Mouse (Mus musculus) telencephalon, adult 2 months (tissue): ENCODE measurements around the gene Dpp3.
"Not testable (repeated sequence)": the region's sequence is repeated elsewhere in the genome, so short reads cannot be mapped to it uniquely, and the experiment has no call there.

Experiments used
- DNase-seq: peaks from one replicate; pipeline ENCODE4 v3.0.0-alpha.2; 2011; ENCODE audit warnings: low read depth, low spot score

Gene Dpp3

DNA sequence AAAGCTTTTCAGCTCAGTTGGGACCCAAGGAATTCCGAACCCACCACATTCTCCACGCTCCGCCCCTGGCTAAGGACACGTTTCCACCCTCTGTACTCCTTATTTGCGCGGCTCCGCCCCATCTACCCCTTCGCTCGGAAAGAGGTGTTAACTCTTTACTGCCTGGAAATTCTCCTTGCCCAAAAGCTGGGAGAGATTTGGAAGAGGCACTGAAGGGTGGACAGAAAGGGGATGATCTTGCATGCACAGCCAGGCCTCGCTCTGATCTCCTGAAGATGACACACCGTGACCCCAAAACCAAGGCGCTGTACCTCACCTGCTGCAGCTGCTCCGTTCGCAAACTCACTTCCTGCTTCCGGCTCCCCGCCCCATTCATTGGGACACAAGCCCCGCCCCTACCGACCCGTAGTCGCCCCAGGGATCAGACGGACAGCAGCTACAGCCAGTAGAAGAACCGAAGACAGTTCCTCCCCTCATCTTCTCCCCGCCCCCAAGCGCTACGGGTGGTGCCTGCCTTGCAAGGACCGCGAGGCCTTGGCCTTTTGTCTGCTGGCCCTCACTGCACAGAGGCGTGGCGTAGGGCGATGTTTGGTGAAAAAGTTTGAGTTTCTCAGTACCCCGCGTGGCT, at the start of gene Dpp3:
TSS of gene Dpp3 (minus strand) at position 384 of the 628 bp plus-strand sequence.
- DNase-seq: peak; percentile 96

DNA sequence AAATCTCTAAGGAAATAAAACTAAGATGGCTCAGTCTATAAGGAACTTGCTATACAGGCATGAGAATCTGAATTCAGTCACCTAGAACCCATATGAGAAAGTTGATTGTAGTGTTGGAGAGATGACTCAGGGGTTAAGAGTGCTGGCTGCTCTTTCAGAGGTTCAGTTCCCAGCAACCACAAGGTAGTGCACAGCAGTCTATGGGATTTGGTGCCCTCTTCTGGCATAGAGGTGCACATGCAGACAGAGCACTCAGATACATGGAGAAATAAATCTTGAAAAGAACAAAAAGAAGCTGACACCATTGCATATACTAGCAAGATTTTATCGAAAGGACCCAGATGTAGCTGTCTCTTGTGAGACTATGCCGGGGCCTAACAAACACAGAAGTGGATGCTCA, 40.1 kb upstream of the Dpp3 start:
- DNase-seq: no peak

DNA sequence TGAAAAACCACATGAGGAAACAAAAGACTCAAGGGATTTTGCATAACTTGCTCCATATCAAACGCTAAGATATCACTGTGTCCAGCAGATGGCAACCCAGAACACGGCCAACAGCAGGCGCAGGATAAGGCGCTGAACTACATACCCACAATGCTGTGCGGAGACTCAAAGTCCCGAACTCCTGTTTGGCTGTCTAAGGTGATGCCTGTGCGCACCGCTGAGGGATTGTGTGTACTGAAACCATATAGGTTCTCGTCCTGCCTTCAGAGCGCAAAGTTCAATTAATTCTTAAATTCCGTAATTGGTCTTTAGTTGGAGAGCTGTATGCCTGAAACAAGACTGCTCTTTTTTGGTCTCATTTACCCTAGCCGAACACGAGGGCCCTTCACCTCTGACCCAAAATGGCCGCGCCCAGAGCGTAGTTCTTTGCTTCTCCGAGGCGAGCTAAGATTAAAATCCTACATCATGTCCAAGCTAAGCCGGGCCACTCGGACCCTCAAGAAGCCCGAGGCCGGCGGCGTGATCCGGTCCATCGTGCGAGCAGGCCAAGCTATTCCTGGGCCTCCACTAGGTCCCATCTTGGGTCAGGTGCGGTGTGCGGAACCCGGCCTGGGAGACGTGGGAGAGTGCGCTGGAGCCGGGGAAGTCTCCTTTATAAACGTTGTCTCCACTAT, 34.0 kb upstream of the Dpp3 start, which contains the start of gene Mrpl11:
TSS of gene Mrpl11 (plus strand) at position 220 of the 674 bp plus-strand sequence.
- DNase-seq: peak; percentile 98

DNA sequence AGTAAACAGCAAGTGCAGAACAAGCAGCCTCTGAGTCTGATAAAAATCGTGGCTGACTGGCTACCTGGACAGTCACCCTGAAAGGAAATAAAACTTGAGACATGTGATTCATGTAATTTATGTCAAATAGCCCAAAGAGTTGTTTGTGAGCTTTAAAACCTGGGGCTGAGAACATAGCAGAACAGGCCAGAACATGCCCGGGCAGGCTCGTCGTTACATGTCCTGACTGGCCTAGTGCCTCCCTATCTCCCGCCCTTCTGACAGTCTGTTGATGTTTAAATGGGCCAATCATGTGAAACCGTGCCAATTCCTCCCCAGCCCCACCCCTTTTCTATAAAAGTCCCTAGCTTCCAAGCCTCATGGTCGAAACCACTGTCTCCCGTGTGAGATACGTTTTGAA, 20.6 kb upstream of the Dpp3 start:
- DNase-seq: not testable (repeated sequence)

DNA sequence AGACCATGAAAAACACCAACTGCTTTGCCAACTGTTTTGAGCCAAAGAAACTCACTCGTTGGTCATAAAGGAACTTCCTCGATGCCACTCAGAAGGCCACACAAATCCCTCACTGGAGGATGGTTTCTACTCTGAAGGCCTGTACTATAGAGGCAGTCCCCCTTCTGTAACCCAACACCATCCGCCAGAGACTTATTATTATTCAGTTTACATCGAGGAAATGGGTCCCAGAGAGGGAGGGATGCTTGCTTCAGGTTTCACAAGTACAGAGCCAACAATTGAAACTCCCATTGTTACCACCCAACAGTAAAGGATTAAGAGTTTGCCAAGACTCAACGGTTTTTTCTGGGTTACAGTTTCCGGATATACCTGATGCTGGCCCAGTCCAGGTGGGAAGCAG, 17.5 kb upstream of the Dpp3 start:
- no peak for DNase-seq

DNA sequence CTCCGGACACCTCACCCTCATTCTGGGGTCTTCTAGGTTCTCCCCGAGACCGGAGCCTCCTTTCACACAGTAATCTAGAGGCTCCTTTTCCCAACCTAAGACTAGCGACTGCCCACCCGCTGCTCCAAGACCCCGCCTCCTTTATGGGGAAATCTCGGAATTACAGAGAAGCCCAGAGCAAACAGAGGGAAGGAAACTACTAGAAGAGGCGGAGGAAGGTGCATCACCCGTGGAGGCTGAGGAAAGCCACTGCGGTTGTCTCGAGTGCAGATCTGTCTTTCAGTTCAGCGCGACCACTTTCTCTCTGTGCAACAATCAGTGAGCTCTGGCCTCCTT, 15.1 kb upstream of the Dpp3 start:
- DNase-seq: no peak

DNA sequence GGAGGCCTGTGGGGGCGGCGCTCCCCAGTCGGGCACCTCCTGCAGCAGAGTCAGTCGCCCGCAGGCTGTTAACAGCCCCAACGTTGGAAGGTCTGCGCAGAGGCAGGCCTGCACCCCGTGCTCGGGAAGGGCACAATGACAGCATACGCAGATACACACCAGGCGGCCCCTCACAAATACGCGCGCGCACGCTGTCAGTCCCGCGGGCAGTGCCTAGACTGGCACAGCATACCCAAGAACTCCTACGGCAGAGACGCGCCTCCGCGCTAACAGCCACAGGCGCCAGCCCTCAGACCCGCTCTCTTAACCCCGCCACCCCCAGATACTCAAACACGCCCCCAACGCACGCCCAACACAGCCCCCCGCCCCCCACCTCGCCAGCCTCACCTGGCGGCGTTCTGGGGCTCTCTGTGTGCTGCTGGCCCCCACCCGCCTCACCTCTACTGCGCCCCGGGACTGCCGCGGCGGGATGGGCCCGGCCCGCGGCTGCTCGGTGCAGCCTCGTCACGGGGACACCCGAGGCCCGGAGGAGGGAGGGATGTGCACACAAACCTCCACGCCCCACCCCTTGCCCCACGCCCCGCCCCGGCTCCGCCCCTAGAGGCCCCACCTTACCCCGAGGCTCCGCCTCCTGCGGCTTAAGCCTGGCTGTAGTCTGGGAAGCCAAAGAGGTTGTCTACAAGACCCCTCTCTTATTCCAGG, 14.6 kb upstream of the Dpp3 start, which contains the start of gene Peli3:
TSS of gene Peli3 (minus strand) at position 577 of the 702 bp plus-strand sequence.
- DNase-seq: peak; percentile 58

DNA sequence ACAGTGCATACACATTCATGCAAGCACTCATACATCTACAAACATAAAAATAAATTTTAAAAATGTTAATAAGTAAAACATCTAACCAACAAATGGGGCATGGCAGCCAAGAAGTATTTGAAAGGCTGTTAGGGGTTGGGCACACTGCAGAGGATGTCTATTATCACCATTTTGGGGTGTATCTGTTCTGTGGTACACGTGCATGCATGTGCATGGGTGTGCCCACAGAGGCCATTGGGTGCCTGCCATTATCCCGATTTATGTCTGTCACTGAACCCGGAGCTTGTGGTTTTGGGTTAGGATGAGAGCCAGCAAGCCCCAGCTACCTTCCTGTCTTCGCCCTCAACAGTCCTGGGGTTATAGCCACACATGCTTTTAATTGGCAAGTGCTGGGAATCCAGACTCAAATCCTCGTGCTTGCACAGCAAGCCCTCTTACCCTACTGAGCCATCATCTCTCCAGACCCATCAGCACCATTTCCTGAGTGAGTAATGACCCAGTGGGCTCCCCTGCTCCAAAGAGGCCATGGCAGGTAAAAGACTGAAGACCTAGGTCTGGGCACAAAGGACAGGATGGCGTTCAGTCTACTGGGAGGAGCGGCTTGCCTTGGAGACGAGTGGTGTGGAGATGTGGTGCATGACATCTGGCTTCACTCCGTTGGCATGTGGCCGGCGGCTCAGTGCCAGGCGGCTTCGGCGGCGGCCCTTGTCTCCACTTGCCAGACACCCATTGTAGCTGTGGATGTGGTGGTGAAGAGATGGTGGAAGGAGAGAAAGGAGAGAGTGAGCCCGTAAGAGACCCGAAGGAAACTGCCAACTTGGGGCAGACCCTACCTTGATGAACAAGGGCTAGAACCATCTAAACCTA, 9.6 kb upstream of the Dpp3 start:
- no peak for DNase-seq

DNA sequence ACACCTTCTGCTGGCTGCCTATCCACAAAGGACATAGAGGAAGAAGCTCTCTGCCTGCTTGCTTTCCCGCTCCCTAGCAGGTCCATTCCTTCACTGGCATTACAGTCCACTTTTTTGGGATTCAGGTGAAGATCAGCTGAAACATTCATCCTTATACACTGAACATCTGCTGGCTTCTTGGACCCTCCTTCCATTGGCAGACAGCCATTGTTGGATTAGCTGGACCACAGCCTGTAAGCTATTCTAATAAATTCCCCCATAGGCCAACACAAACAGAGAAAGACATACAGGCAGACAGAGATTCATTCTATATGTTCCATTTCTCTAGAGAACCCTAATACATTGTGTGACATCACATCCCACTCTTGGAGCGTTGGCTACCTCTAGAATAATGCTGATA, 8.8 kb upstream of the Dpp3 start:
- no peak for DNase-seq

DNA sequence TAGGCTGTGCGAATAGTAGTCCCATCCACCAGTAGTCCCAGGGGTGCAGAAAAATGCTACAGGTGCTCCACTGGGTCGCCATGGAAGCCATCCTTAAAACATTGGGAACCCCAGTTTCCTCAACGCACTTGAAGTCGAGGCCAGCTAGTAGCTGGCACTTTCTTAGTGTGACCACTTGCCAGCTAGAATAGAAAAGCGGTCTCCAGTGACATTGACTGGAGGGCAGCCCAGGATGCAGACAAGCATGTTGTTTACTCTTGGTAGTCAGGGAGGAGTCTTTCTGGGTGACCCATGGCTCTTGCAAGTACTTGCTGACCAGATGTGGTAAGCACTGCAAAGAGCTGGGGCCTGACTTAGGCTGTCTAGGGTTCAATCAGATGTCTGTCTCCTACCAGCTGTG, 694 bp upstream of the Dpp3 start:
- DNase-seq: no peak

DNA sequence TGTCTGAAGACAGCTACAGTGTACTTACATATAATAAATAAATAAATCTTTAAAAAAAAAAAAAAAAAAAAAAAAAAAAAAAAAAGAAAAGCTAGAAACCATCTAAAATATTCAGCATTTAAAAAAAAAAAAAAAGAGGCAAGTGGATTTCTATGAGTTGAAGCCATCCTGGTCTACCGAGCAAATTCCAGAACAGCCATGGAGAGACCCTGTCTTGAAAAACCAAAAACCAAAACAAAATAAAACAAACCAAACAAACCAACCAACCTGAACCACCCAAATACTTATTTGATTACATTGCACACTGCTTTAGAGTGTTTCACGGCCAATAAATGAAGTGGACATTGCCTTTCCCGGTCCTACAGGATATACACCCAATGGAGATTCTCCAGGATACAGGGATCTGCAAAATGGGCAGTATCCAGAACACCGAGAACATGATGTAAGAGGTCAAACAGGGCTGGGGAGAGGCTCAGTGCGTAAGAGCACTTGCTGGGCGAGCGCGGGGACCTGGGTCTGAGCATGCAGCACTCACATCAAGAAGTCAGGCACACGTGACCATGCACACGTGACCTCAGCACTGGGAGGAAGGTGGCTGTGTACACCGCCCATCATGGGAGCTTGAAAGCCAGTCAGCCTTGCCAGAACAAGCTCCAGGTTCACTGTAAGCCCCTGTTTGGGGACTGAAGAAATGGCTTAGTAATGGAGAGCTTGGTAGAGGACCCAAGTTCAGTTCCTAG, 2.8 kb downstream of the Dpp3 start:
- no peak for DNase-seq

DNA sequence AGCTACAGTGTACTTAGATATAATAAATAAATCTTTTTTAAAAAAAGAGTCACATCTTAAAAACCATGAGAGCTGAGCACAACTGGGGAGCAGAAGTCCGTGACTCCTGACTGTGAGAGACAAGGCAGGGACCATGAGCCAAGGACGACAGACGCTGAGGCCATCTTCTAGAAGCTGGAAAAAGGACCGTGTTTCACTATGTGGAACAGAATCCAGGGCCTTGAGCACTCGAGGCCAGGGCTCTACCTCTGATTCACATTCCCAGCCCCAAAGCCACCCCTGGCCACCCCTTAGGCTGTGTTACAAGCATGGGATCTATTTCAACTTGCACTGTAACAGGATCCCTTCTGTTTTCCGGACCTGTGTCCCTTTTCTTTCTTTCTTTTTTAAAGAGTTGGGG, 8.4 kb downstream of the Dpp3 start:
- DNase-seq: no peak

DNA sequence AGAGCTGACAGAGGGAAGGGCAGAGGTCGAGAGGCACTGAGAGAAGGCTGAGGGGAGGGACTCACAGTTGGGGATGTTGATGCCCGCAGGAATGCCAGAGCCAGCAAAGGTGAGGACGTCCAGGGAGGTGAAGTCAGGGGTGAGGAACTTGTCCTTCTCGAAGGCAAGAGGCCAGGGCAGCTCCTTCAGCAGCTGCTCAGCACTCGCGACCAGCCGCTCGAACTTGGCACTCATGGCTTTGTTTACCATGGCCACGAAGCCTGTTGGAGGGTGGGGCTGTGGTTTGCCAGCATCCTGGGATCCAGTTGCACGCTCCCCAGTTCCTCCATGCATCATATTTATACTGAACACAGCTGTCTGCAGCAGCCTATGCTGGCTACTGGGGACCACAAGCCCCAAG, 11.3 kb downstream of the Dpp3 start:
- no peak for DNase-seq

DNA sequence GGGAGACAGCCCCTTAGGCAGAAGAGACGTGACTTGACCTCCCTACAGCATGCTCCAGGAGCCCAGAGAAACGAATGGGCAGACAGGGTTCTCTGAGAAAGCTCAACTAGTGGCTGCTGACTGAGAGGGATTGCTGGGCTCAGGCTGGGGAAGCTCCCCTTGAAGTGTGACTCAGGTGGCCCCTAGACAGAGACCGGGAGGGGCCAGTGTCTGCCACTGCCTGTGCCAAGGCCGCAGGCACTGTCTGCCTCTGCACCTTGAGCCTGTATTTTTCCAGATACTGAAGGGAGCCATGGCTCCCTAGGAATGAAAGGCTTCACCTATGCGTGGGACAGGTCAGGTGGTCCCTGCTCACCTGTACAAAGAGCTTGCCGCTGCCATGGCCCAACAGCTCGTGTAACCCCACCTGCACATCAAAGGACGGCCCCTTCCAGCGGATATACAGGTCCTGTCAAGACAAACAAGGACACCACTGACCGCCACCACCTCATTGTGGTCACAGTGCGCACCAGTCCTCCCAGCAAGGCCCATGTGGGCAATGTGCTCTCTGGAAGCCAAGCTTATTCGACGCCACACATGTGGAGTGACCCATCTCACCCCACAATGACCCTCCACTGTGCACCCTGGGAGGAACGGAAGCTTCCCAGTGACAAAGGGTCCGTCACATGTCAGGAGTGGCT, 12.0 kb downstream of the Dpp3 start:
- no peak for DNase-seq

DNA sequence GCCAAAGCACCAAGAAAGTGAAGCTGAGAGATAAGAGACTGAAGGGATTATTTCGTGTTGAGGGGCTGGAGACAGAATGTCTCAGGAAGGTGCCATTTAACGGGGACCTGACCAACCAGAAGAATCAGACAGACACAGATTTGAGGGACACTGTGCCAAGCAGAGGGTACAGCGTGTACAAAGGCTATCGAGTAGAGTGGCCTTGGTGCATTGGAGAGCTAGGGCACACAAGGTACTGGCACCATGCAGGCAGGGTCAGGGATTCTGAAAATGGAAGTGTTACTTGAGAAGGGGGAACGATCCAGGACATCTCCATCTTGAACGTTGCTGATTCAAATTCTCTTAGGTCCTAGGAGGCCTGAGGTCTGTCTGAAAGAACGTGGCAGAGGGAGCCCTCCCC, 18.7 kb downstream of the Dpp3 start:
- no peak for DNase-seq

DNA sequence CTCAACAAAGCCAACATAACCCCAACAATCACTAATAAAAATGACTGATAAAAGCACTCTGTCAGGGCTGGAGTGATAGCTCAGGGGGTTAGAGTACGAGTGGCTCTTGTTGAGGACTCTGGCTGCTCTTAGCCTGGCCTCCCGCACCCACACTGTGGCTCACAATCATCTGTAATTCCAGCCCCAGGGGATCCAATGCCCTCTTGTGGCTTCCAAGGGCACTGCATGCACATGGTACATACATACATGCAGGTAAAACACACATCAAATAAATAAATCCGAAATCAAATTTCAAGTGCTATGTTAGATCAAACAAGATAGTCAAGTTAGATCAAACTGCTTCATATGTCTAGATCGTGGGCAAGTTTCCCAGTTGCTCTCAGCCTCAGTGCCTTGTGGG, 20.0 kb downstream of the Dpp3 start:
- no peak for DNase-seq

DNA sequence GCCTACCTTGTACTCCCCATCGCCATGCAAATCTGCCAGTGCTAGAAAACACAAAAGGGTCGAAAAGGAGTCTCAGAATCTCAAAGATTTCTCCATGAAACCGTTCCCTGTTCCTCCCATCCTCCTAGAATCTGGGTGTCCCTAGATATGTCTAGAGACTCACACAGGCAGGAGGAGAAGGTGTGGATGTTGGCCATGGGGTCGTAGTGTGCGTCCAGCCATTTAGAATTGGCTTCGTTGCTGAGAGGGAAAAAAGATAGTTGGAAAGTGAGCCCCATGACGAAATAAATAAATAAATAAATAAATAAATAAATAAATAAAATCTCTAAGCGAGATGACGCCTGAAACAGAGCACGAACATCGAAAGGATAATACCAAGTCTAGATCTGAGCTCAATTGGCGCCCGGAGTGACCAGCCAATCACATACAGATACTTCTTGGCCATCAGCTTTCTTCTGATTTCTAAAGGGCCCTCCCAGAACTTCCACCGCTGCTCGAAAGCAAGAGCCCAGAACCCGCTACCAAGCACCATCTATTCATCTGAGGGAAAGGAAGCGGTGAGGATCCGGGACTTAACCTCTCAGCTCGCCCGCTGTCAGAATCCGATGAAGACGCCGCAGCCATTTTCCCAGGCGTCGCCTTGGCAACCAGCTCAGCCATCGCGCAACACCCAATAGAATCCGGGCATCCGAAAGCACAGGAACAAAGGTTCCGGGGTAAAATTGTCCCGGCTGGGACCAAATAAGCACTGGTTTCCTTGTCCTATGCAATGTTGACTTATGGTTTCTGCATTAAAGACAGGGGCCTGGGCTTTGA, 21.9 kb downstream of the Dpp3 start, which contains the start of gene Bbs1:
TSS of gene Bbs1 (minus strand) at position 650 of the 816 bp plus-strand sequence.
- DNase-seq: peak; percentile 75

DNA sequence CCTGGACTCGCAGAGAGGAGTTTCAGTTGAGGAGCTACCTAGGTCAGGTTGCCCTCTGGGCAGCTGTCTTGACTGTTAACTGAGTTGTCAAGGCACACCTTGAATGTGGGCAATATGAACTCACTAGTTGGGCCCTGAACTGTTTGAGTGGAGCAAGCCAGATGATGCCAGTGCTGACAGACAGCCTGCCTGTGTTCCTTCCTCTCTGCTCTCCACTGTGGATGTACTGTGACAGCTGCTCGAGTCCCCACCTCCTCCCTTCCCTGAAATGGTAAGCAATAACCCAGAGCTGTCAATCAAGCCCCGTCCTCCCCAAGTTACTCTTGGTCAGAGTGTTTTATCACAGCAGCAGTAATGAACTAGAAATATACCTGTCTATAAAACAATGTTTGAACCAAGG, 28.2 kb downstream of the Dpp3 start:
- DNase-seq: no peak

DNA sequence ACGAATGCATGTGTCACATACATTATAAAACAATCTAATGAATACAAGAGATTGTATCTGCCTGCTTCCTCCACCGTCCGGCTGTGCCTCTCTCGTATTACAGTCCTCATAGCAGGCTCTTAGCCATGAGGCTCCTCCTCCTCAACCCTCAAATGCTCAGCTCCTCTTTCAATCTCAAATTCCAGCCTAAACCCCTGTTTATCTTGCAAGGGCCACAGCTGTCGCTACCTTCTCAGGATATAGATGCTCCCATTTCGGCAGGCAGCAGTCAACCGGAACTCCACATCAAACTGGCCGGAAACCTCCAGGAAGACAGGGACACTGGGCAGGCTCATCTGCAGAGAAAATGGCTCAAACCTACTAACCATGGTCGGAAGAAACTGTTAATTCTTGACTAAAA, 29.1 kb downstream of the Dpp3 start:
- DNase-seq: no peak
